Mouse (Mus musculus): ENCODE data around the gene Ephb1.

Ephb1 gene

DNA sequence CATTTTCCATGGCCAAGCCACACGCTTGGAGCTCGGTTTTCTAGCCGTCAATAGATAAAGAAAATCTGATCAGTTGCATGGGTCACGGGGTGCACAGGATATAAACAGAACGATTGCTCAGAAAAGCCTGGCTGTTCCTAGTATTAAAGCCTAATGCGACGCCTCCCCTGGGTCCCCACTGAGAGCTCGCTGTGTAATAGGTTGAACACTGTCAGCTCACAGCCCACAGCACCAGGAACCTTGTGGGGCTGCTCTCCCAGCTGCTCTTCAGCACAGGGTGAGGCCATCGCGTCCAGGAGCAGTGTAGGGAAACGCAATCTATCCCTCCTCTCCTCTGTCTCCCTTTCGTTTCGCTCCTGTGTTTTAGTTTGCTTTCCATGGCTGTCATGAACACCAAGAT is 50.6 kb downstream of the Ephb1 start:
- no peak for DNase-seq

DNA sequence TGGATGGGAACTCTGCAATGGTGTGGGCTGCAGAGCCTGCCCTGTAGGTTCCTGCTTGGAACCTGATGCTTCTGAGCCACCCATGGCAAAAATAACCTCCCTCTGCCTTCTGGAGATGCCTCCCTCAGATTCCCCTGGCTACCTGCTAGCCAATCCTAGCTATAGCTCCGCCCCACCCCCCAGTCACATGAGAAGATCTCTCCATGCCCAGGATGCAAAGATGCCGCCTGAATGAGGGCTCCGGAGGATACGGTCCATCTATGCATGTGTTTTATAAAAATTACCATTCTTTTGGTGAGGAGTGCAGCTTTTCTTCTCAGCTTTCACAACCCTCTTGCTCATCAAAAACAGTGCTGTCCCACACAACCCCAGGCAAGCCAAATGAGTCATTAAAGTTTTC is 53.5 kb downstream of the Ephb1 start:
- DNase-seq = no peak

DNA sequence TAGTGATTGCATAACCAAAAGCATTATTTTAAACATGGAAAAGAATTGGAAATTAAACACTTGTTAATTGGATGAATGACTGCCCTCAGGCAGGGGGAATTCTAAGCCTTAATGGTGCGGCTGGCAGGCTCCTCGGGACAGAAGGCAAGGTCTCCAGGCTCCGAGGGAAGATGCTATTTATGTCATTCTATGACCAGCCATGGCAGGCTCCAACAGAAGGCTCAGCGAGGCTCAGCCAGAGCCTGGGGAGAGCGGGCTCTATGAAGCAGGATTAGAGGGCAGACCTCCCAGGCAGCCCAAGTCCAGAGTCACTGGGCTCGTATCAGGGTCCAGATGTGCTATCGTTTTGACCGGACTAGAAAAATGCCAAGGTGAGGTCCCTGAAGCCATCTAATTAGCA is 55.8 kb downstream of the Ephb1 start:
- no peak for DNase-seq

DNA sequence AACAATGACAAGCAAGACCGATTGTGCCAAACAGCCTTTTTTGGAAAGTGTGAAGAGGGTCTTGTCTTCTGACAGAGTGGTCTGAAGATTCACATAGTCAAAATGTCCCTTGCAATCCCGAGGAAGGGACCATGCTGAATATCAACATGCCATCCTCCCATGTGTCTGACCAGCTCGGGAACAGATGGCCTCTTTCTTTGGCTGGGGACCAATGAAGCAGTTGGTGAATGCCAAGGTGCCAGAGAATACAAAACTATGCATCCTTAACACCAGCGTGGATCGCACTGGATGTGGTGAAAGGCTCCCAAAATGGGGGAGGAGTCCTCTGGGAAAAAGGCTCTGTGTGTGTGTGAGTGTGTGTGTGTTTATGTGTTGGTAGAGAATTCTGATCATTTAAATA is 56.5 kb downstream of the Ephb1 start:
- DNase-seq = no peak

DNA sequence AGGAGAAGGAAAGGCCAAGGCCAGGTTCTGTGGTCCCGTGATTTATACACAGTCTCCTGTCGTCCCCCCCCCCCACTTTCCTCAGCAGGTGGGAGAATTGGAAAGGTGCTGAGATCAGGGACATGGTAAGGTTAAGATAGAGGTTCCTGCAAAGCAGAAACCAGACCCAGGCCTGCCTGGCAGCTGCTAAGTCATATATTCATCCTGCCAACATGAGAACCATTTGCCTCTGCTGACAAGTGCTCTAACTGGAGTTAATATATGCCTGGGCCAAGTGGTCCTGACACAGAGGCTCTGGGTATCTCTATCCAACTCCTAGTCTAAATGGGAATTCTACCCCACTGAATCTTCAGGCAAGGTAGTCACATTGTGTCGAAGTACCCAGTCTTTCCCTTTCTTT is 57.3 kb downstream of the Ephb1 start:
- no peak for DNase-seq

DNA sequence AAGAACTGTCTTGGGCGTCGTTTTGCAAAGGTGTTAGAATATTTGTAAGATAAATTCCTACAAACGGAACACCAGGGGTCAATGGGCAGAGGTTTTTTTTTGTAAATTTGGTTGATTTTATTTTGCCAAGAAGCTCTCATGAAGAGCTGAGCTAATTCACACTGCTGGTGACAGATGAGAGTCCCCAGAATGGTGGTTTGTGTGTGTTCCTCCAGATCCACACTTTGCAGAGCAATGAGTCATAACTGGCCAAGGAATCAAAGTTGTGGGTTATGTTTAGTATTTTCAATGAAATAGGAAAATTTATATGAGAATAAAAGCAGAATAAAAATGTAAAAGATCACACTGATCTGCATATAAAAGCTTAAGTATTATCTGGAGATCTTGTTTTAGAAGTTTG is 60.9 kb downstream of the Ephb1 start:
- DNase-seq = no peak

DNA sequence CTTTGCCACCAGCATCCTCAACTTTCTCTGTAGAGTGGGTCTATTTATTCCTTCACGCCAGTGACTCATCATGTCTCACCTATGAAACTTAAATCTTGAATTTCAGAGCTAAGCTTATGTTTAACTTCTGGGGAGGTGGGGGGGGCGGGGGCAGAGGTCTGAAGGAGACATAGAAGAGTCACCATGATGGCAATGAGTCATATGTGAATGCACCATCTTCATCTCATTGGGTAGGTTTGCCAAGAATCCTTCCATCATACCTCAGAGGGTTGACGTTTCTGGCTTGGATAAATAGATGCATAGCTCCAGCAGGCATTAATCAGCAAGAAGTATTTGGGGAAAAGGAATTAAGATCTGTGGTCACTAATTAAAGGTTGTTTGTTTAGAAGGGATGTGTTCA is 63.3 kb downstream of the Ephb1 start:
- DNase-seq = no peak

DNA sequence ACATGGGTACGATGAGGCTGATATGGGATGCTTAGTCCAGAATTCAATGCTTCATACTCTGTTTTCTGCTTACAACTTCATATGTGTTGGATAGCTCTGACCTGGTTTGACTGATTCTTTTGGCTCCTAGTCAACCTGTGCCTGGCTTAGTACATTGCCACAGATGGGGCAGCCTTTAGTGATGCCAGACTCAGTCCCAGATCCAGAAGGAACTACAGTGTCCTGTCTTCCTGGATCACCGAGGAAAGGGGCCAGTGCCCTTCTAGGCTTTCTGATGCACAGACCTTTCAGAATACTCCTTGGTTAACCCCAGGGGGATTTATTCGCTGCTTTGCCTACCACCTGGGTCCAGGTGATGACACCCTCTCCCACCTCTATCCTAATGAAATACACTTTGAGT is 66.1 kb downstream of the Ephb1 start:
- DNase-seq = no peak

DNA sequence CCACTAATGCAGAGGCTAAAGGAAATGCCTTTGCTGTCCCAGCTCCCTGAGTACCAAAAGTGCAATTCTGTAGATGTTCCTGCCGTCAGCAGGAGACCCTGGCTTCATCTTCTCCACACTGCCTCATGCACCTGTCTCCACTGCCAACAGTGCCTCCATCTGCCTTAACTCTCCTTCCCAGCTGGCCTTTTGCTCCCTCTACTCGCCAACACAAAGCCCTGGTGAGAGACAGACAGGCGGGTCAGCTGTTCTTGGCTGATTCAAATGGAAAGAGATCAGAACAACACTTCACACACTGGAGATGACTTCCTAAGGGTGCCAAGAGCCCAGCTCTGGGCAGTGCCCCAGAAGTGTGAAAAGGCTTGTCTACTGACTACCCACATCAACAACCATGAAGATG is 78.6 kb downstream of the Ephb1 start:
- DNase-seq = no peak

DNA sequence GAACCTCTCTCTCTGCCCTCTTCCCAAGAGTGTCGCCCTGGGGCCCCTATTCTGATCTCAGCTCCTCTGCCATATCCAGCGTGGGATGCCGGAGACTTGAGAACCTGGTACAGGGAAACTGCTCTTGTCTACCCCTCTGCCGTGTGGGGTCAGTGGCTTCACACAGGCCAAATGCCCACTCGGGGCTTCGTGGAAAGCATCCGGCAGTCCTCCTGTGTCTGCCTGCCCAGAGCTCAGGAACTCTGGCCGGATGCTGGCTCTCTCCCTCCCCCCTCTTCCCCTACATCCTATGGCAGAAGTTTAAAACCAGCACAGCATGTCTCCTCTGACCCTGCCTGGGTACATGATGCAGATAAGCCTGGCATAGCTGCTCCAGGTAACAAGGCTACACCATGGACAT is 80.5 kb downstream of the Ephb1 start:
- DNase-seq = no peak

DNA sequence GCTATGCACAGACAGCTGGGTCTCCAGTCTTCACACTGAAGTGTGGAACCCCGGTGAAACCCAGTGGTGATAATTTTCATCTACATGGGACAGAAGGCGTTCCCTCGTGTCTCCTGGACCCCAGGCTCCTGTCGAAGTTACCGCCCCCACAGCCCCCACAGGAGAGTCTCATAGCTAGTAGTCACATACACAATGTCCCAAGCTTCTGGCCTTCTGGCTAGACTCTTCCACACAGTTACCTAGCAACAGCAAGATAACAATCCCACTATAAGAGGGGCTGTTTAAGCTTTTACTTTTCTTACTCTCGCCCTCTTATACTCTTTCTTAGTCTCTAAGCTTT is 81.1 kb downstream of the Ephb1 start:
- DNase-seq = no peak

DNA sequence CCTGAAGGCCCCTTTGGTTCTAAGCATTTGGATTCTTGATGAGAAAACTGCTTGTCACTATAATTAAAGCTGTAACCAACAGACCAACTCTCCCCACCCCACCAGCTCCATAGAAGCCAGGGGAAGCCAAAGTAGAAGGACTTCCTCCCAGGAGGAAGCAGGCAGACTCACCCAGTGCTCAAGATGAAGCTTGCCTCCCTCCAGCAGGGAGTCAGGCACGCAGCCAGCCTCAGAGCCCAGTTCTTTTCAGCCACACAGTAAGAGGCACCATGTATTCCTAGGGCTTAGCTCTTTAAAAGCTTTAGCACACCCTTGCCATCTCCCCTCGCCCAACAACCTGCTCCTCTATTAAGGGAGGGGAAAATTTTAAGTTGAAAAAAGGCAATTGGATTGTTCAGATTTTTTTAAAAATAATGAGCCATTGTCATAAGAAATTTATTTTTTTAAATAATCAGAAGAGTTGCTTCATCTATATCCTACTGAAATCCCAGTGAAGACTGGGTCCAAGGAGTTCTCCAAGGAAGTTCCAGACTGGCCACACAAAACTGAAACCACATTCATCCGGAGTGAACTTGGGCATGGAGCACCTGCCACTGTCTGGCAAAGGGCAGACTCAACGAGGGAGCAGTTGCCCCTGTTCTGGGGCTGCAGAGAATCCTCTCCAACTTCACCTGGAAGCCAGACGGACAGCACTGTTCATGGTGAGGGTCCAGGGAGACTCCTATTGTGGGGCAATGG is 81.6 kb downstream of the Ephb1 start:
- DNase-seq = no peak

DNA sequence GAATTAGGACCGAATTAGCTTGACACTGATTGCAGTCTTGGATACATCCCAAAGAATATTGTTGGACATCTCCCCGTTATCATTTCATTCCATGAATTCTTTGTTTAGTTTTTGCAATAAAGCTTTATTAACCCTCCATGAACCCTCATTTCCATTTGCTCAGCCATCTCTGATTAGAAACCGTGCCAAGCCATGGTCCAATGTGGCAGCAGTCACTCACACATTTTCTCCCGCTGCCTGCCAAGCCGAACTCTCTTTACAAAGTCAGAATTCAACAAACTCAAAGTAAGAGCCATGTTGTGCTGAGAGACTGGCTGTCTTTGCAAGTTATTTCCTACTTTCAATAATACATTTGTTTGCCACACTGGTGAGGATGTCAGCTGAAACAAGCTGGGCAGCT is 84.0 kb downstream of the Ephb1 start:
- peak in 1 of 2 experiments; percentile 34 for DNase-seq

DNA sequence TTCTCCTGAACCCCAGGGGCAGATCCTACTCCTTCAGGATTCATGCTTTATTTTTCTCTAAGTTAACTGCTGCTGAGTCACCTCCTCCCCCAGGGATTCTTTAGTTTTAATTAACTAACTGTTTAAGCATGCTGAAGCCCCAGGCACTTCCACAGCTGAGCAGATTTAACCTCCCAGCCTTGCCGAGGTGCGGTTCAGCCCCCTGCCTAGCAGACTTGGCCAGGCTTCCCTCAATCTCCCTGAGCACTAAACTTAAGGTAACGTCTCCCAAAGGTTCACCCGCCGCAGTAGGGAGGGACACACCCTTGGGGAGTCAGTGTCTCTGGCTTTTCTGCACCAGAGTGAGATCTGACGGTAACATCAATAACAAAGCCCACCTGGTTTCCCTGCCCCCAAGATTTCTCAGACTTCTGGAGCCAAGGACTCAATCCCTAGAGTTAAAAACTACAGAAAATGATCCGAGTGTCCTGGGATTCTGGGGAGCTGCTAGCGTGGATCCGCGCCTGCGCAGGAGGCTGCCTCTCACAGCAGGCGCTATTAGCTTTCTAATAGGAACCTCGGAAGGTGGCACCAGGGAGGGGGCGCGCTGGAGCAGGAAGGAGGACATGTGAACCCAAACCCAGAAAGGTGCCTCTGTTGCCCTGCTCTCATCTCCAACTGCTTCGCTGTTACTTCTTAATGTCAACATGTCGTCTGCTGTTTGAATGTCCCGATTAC is 87.0 kb downstream of the Ephb1 start:
- DNase-seq = peak; percentile 22 to 39

DNA sequence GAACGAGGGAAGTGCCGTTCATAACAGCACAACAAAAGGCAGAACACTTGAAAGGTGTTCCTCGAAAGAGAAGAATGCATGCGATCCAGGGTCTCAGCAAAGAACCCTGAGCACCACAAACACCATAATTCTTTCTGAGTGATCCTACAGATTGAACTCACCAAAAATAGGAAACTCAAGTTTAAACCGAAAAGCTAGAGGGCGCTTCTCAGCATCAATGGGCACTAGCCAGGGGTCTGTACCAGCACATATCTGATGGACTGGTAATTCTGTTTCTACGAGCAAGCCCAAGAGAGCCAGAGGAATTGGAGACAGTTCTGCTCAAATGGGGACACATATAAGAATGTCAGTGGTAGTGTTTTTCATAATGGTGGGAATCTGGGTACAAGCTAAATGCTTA is 90.7 kb downstream of the Ephb1 start:
- DNase-seq = no peak

DNA sequence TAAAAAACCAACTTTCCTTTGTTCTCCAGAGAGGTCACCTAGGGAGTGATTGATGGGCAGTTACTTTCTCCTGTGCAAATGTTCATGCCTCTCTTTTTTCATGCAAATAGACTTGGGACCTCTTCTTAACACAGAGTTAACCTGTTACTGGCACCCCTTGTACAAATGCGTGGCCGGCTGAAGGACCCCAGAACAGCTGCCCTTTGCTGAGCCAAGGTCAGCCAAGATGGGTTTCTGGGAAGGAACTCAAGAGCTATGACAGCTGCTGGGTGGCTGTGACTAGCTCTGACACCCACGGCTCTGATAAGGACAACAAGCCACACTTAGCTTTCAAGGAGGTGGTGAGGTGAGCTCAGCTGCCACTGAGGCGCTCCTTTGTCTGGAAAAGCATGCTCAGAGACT is 92.4 kb downstream of the Ephb1 start:
- DNase-seq = no peak

DNA sequence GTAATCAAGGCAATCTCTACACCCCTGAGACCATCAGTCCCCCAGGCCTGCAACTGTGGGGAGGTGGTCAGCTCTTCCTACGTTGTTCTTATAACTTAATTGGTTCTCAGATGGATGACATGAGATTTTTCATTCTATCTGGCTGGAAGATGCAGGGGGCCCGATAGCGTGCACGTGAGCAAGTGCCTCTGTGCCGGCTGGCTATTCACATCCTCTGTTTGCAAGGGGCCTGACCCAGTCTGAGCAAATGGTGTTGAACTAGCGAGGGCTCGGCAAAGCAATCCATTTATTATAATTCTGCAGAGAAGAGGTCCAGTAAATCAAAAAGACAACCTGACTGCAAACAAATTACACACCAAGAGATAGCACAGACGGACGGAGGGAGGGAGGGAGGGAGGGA is 93.0 kb downstream of the Ephb1 start:
- DNase-seq = no peak

DNA sequence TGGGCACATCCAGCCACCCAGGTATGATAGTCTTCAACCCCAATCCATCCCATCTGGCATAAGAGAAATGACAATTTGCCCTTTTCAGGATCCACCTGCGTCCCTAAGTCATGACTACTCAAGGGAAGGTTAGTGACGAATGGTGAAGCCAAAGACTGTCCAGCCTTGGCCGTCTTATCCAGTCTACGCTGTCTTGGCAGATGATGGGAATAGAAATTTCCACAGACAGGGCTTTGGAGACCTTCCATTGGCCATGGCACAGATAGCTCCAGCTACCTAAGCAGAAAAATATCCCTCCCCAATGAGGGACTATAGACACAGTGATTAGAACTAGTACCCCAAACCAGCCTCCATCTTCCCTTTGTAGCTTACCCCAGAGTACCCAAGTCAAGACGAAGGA is 98.1 kb downstream of the Ephb1 start:
- no peak for DNase-seq

DNA sequence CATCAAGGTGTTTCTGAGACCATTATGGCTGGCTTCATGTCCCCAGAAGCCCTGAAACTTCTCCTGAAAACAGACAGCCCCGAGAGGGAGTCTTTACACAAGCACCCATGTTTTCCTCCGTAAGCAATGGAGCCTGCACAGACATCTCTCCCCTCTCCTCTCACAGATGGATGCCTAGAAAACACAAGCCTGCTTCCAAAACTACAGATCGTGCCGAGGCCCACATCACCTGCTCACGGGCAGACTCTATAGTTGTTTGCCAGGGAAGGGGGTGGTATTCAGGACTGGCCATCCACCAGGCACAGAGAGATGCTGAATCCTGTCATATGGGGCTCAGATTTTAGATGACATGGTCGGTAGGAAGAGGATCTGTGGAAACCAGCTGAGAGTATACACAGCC is 98.7 kb downstream of the Ephb1 start:
- no peak for DNase-seq

DNA sequence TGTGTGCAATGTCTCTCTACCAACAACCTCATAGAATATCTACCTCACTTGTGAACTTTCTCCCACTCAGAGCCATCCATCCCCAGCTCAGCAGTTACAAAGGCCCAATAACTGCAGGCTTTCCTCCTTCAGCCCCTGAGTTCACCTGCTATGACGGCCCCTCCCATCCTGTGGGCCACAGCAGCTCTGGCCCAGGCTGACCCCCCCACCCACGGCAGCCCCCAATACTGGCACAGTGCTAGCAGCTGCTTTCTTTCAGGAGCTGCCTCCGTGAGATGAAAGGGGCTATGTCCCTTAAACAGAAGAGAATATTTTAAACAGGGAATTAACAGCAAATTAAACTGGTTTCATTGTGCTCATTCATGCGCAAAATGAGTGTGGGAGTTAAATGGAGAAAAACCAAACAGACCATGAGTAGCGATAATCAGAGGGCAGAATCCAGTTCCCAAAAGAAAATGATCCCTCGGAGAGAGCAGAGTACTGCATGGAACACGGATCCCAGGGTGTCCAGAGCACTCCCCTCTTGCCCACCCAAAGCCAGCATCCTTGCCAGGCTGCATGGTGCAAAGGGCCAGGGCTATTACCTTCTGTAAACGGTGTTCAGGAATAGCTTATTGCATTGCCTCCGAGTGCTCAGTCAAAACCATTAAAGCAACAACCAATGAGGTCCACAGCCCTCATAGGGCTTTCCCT is 105.2 kb downstream of the Ephb1 start:
- no peak for DNase-seq

DNA sequence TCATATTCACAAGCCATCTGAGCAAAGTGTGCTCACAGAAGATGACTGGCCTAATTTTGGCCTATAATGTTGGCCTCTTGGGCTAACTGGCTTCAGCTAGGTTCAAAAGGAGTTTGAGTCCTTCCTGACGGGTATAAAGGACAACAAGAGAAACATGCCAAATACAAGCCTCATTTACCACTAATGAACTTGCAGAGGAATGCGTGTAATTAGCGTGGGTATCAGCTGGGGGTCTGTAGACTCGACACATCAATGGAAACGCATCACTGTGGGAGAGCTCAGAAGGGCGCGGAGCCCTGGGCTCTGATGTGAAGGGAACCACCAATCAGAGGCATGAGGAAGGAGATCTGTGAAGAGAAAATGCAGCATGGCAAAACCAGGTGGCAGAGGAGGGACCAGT is 108.9 kb downstream of the Ephb1 start:
- no peak for DNase-seq

DNA sequence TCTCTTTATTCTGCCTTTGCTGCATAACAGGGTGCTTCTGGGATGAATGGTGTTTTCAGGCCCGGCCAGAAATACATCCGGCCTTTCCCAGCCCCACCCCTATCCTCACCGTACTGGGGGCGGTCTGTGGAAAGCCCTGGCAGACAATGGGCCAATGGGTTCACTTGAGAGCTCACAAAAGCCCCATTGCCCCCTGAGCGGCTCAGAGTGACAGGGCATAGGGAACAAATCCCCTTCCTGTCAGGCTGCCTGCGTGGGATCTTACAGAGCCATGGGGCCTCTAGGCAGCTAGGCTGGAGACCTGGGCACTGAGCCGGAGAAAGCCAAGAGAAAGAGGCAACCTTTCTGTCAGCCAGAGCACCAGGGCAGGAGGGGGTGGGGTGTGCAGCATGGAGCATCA is 111.2 kb downstream of the Ephb1 start:
- DNase-seq = no peak

DNA sequence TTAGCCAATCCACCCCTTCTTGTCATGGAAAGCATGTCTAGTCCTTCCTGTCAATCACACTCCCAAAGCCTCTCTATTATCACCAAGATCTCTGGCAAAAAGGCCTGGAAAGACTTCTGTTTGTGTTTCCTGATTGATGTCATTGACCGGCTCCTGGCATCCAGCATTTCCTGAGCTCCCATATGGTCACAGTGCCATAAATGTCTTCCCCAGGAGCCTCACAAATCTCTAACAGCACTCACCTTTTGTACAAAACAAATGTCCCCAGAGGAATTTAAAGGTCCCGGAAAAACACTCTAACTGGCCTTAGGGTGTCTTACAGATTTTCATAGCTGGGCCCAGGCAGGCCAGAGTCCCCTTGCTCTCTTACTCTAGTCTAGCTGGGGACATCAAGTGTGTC is 112.9 kb downstream of the Ephb1 start:
- no peak for DNase-seq

DNA sequence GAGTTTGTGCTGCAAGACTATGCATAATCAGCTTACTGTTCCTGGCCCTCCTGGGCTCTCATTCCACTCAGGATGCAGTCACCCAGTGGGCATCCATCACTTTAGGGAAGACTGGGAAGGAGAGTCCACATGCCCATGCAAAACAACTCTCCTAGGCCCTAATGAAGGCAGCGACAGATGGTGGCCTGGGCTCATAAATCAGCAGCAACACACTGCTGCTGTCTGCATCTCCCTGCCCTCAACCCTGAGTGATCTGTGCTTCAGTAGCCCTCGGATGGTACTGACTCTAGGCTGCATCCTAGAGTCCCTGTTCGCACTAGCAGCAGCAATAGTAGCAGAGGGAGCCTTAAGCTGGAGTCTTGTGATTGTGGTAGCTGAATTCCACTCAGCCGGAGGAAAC is 114.3 kb downstream of the Ephb1 start:
- no peak for DNase-seq

Data from lung, postnatal 4 days (tissue).